Mouse (Mus musculus) liver, postnatal 0 days (tissue): Measurements from ENCODE around the gene Cbfa2t3. TPM values are rescaled to one million over a fixed set of nuclear protein-coding genes. Genes with fewer than 3 reads are reported as not detected.

Experiments used
- ATAC-seq: fragments of 200-750 bp; cut with Nextera tagmentation; 2 replicates; pipeline ENCODE4 v1.8.0; 2017; ENCODE audit warnings: mild to moderate bottlenecking, moderate library complexity
- DNase-seq: peaks from one replicate; pipeline ENCODE4 v3.0.0-alpha.2; 2016
- H3K27ac ChIP-seq: fragments of 300-500 bp; sonication (generic); 2 replicates; pipeline ENCODE4 v1.5.1; 2014; ENCODE audit warnings: antibody characterized with exemption, moderate library complexity, mild to moderate bottlenecking, low read depth
- H3K27me3 ChIP-seq: fragments of 300-500 bp; sonication (generic); 2 replicates; pipeline ENCODE4 v1.6.1; 2014; ENCODE audit warnings: low read length, control low read depth, mixed read lengths; ENCODE audit not compliant: insufficient read depth
- H3K36me3 ChIP-seq: fragments of 300-500 bp; sonication (generic); replicated peaks from 2 replicates; pipeline ENCODE4 v1.6.1; 2014; ENCODE audit warnings: mild to moderate bottlenecking, control low read depth, low read length, moderate library complexity, mixed read lengths; ENCODE audit not compliant: insufficient read depth
- H3K4me1 ChIP-seq: fragments of 300-500 bp; sonication (generic); 2 replicates; pipeline ENCODE4 v1.6.1; 2014; ENCODE audit warnings: antibody characterized with exemption, mild to moderate bottlenecking, control low read depth; ENCODE audit not compliant: insufficient read depth
- H3K4me2 ChIP-seq: fragments of 300-500 bp; sonication (generic); 2 replicates; pipeline ENCODE4 v1.6.1; 2014; ENCODE audit warnings: low read depth, mild to moderate bottlenecking, low read length, moderate library complexity, mixed read lengths
- H3K4me3 ChIP-seq: fragments of 300-500 bp; sonication (generic); 2 replicates; pipeline ENCODE4 v1.5.1; 2014; ENCODE audit warnings: low read depth, low read length
- H3K9ac ChIP-seq: fragments of 300-500 bp; sonication (generic); replicated peaks from 2 replicates; pipeline ENCODE4 v1.6.1; 2014; ENCODE audit warnings: mild to moderate bottlenecking, moderate library complexity
- H3K9me3 ChIP-seq: fragments of 300-500 bp; sonication (generic); 2 replicates; pipeline ENCODE4 v1.6.1; 2016; ENCODE audit warnings: mild to moderate bottlenecking, control low read depth, low read length, mixed read lengths
- CTCF ChIP-seq: sonication (generic); IDR thresholded peaks from 2 replicates; pipeline ENCODE4 v1.5.1; 2016; ENCODE audit warnings: antibody characterized with exemption, low read depth
- EP300 ChIP-seq: IDR thresholded peaks from 2 replicates; pipeline ENCODE4 v1.6.1; 2016; ENCODE audit warnings: antibody characterized with exemption, low read depth, mild to moderate bottlenecking
- WGBS: fragments of 180-500 bp; shearing (Covaris S2); extraction: QIAGEN DNeasy Blood & Tissue Kit; methylation state at CpG from one replicate; pipeline ENCODE4 v1.1.7; 2014; ENCODE audit not compliant: insufficient replicate concordance; 5-methylcytosine and 5-hydroxymethylcytosine counted together
- polyA plus RNA-seq: library from polyadenylated mRNA; unstranded; fragments of >200 nt; fragmentation: Nextera tagmentation; extraction: Ambion mirVana; gene quantifications from 2 replicates; pipeline ENCODE4 v1.2.1, GENCODE M21; 2015

Cbfa2t3 gene
- polyA plus RNA-seq, 1 experiment from 2014 or later, result 2.4 TPM

DNA sequence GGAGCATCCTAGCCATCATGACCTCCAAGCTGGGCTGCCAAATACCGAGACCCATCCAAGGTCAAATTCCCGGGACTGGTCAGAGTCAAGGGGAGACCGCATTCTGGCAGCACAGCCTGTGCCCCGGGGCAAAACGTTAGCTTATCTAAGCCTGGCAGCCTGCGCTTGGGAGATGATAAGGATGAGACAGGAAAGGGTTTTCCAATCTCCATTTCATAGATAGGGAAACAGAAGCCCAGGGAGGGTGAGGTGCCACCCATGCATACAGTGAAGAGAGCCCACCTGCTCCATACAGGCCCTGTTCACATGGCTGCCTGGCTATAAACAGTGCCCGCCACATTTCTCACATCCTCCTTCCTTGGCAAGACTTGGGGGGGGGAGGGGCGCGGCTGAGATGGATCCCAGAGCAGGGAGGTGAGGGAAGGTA, 32.6 kb downstream of the Cbfa2t3 start:
- peak; percentile 66 for DNase-seq
- H3K4me2 ChIP-seq, result peak overlapping the region; percentile 51
- H3K4me3 ChIP-seq, result peak overlapping the region; percentile 1; the same call in 1 of the 2 replicates
- no peaks in the 10 kb centered on the region for H3K27me3 ChIP-seq
- H3K4me1 ChIP-seq, result peaks cover 27% of the 10 kb centered on the region
- WGBS, result 14% methylated on average over 8 of the region's 9 CpGs
- H3K27ac ChIP-seq, result peak overlapping the region; percentile 60
- no peaks in the 10 kb centered on the region for H3K9me3 ChIP-seq
- no peaks in the 10 kb centered on the region for H3K36me3 ChIP-seq
- TF ChIP-seq CTCF (no peak), EP300 (peak; percentile 96)
- peak; percentile 74 for ATAC-seq
- H3K9ac ChIP-seq, result no peak overlapping the region

DNA sequence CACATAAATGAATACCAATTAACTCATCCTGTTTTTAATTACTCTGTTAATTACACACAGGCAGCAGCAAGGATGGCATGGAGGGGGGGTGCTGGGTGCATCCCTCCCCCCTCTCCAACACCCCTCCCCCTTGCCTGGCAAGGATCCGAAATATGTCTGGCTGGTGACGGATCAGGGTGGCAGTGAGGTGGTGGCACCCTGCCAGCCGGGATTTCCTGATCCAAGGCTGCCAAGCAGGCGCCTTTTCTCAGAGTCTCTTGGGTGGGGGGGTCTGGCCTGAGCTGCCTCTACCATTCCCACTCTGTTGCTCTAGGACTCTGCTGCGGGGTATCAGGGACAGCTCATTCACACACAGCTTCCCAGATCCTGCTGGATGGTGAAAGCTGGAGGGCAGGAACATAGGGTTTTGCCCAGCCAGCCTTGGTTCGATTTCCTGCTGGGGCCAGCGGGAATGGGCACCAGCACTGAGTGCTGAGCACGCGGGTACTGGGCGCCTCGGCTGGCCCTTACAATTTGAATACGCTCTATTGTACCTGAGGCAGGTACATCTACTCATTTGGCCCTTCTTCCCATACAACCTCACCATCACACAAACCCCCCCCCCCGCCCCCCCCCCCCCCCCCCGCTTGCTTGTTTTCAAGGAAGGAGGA, 33.1 kb downstream of the Cbfa2t3 start:
- Histone ChIP-seq H3K9me3 (no peaks in the 10 kb centered on the region), H3K4me2 (peak overlapping the region; percentile 51), H3K27me3 (no peaks in the 10 kb centered on the region), H3K9ac (no peak overlapping the region), H3K27ac (peak overlapping the region; percentile 57), H3K36me3 (no peaks in the 10 kb centered on the region), H3K4me3 (no peak overlapping the region), H3K4me1 (peaks cover 29% of the 10 kb centered on the region)
- peak; percentile 7; the same call in 1 of the 2 replicates for ATAC-seq
- TF ChIP-seq EP300 (no peak), CTCF (no peak)
- peak; percentile 45 for DNase-seq
- WGBS, result 43% methylated on average over 12 of the region's 14 CpGs

DNA sequence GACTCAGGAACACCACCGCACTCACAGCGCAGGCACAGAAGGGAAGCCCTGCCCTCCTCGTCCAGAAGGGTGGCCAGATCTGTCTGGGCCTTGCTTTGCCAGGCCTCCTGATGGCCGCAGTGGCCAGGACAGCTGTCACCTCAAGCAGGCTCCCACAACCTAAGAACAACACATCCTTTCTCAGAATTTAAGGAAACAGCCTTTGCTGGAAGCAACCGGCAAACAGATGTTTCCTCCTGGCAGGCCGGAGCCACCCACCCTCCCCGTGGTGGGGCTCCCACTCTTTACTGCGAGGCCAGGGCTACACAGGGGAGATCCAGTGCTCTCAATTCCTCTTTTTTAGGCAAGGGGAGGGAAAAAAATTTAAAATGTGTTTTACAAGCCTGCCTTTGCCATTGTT, 33.7 kb downstream of the Cbfa2t3 start:
- peak; percentile 51 for DNase-seq
- Histone ChIP-seq H3K4me3 (no peak overlapping the region), H3K36me3 (no peaks in the 10 kb centered on the region), H3K27me3 (no peaks in the 10 kb centered on the region), H3K4me1 (peaks cover 29% of the 10 kb centered on the region), H3K27ac (peak overlapping the region; percentile 53), H3K4me2 (no peak overlapping the region), H3K9me3 (no peaks in the 10 kb centered on the region), H3K9ac (no peak overlapping the region)
- TF ChIP-seq CTCF, result no peak
- no peak; the same call in 1 of the 2 replicates for TF ChIP-seq EP300
- 43% methylated on average over 8 of the region's 8 CpGs for WGBS
- ATAC-seq, result peak; percentile 47; the same call in 1 of the 2 replicates

DNA sequence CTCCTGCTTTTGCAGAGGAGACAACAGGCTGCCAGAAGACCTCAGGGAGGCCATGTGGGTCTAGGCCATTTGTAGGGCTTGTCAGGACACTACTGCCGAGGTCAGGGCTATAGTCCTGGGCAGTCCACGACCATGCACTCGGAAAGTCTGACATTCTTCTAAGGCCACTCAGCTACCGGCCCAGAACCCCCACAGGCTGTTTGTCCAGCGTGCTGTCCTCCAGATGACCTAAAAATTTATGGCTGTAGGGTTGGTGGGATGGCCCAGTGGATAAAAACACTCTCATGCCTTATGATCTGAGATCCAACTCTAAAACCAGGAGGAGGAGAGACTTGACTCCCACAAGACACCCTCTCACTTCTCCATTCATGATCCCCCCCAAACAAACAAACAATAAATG, 35.2 kb downstream of the Cbfa2t3 start:
- ATAC-seq (no peak), DNase-seq (no peak)
- WGBS, result 85% methylated on average over 5 of the region's 5 CpGs
- no peaks in the 10 kb centered on the region for H3K9me3 ChIP-seq
- no peak for TF ChIP-seq EP300
- no peak for TF ChIP-seq CTCF
- H3K27me3 ChIP-seq, result no peaks in the 10 kb centered on the region
- no peak overlapping the region for H3K4me2 ChIP-seq
- H3K4me3 ChIP-seq, result no peak overlapping the region
- no peaks in the 10 kb centered on the region for H3K36me3 ChIP-seq
- H3K4me1 ChIP-seq, result peaks cover 29% of the 10 kb centered on the region
- no peak overlapping the region for H3K9ac ChIP-seq
- H3K27ac ChIP-seq, result no peak overlapping the region

DNA sequence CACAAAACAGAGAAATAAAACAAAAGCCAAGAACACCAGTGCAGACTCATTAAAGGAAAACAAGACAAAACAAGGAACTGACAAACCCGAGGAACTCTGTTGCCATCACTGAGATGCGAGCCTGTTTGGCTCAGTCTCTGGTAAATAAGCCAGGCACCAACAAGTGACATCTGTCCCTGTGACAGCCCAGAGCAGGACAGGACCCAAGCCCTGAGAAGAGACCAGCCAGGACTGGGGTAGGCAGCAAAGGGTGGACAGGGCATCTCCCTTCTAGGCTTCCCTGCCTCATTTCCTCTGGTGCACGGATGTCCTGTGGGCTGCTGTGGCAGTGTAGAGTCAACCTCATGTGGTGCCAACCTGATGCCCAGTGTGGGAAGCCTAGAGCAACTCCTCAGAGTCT, 35.8 kb downstream of the Cbfa2t3 start:
- 54% methylated on average over 3 of the region's 3 CpGs for WGBS
- Histone ChIP-seq H3K4me3 (no peak overlapping the region), H3K9me3 (no peaks in the 10 kb centered on the region), H3K9ac (no peak overlapping the region), H3K4me2 (no peak overlapping the region), H3K4me1 (peaks cover 29% of the 10 kb centered on the region), H3K27me3 (no peaks in the 10 kb centered on the region), H3K36me3 (no peaks in the 10 kb centered on the region), H3K27ac (no peak overlapping the region)
- ATAC-seq (no peak), DNase-seq (no peak)
- TF ChIP-seq CTCF, result no peak

DNA sequence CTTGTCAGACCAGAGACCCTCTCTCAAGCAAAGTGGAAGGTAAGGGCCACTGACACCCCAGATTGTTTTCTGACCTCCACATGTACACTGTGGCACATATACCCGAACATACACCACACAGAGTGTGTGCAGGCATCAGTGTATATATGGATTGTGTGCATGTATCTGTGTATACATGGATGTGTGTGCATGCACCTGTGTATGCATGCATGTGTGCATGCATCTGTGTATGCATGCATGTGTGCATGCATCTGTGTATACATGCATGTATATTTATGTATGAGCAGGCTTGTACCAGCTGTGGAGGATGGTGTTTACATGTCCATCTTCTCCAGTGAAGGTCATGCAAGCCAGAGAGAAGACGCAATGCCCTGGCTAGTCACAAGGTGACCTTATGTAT, 37.0 kb downstream of the Cbfa2t3 start:
- 85% methylated on average over 2 of the region's 2 CpGs for WGBS
- no peak overlapping the region for H3K4me2 ChIP-seq
- no peak overlapping the region for H3K4me3 ChIP-seq
- H3K4me1 ChIP-seq, result peaks cover 25% of the 10 kb centered on the region
- no peak for ATAC-seq
- H3K9ac ChIP-seq, result no peak overlapping the region
- no peak for DNase-seq
- H3K9me3 ChIP-seq, result no peaks in the 10 kb centered on the region
- H3K36me3 ChIP-seq, result no peaks in the 10 kb centered on the region
- TF ChIP-seq EP300, result no peak
- TF ChIP-seq CTCF, result no peak
- no peaks in the 10 kb centered on the region for H3K27me3 ChIP-seq
- no peak overlapping the region for H3K27ac ChIP-seq

DNA sequence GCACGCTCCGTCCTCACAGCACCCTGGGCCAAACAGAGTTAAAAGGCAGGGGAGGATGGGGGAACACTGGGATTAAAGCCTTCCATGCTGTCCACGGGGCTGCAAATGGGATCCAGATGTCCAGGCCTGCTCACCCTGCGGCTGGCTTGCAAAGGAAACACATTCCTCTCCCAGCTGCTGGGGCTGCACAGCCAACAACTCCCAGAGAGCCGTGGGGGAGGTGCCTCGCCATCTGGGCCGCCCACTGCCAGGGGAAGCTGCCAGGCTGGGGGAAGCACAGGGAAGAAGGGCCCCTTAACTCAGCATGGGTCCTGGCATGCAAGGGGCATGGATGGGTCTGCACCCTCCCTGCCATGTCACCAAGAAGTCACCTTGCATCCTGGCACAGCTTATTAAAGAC, 37.8 kb downstream of the Cbfa2t3 start:
- WGBS, result 59% methylated on average over 7 of the region's 7 CpGs
- Histone ChIP-seq H3K9me3 (no peaks in the 10 kb centered on the region), H3K27me3 (no peaks in the 10 kb centered on the region), H3K36me3 (no peaks in the 10 kb centered on the region), H3K4me3 (no peak overlapping the region), H3K4me2 (no peak overlapping the region), H3K27ac (no peak overlapping the region), H3K4me1 (peaks cover 17% of the 10 kb centered on the region), H3K9ac (no peak overlapping the region)
- no peak for ATAC-seq
- DNase-seq, result no peak
- TF ChIP-seq CTCF (no peak), EP300 (no peak)
